Mouse (Mus musculus) heart, embryonic 16.5 days (tissue): Measurements from ENCODE around the gene Lrrfip2. TPM values are rescaled to one million over a fixed set of nuclear protein-coding genes. Genes with fewer than 3 reads are reported as not detected.

ENCODE experiments used
- ATAC-seq: fragments of 200-750 bp; cut with Nextera tagmentation; replicated peaks from 2 replicates; pipeline ENCODE4 v1.8.0; 2017; ENCODE audit warnings: moderate number of reproducible peaks; ENCODE audit not compliant: insufficient read depth, low FRiP score; ENCODE audit errors: extremely low read depth
- H3K27ac ChIP-seq: fragments of 300-500 bp; sonication (generic); 2 replicates; pipeline ENCODE4 v1.5.1; 2014; ENCODE audit warnings: mild to moderate bottlenecking, low read length, control low read depth, moderate library complexity
- H3K27me3 ChIP-seq: fragments of 300-500 bp; sonication (generic); 2 replicates; pipeline ENCODE4 v1.6.1; 2014; ENCODE audit warnings: low read length, mixed read lengths; ENCODE audit not compliant: control insufficient read depth, insufficient read depth
- H3K36me3 ChIP-seq: fragments of 300-500 bp; sonication (generic); 2 replicates; pipeline ENCODE4 v1.6.1; 2014; ENCODE audit not compliant: control insufficient read depth, insufficient read depth
- H3K4me1 ChIP-seq: fragments of 300-500 bp; sonication (generic); 2 replicates; pipeline ENCODE4 v1.6.1; 2014; ENCODE audit warnings: low read length, mixed read lengths; ENCODE audit not compliant: control insufficient read depth, insufficient read depth
- H3K4me2 ChIP-seq: fragments of 300-500 bp; sonication (generic); 2 replicates; pipeline ENCODE4 v1.6.1; 2014; ENCODE audit warnings: low read depth, mild to moderate bottlenecking, control low read depth, low read length
- H3K4me3 ChIP-seq: fragments of 300-500 bp; sonication (generic); 2 replicates; pipeline ENCODE4 v1.5.1; 2014; ENCODE audit warnings: mild to moderate bottlenecking, control low read depth, low read length
- H3K9ac ChIP-seq: fragments of 300-500 bp; sonication (generic); 2 replicates; pipeline ENCODE4 v1.6.1; 2014; ENCODE audit warnings: low read length, control low read depth
- H3K9me3 ChIP-seq: fragments of 300-500 bp; sonication (generic); replicated peaks from 2 replicates; pipeline ENCODE4 v1.6.1; 2016; ENCODE audit warnings: low read length; ENCODE audit not compliant: control insufficient read depth
- WGBS: fragments of 180-500 bp; shearing (Covaris S2); extraction: QIAGEN DNeasy Blood & Tissue Kit; methylation state at CpG from one replicate; pipeline ENCODE4 v1.1.7; 2014; 5-methylcytosine and 5-hydroxymethylcytosine counted together
- polyA plus RNA-seq: library from polyadenylated mRNA; unstranded; fragments of >200 nt; fragmentation: Nextera tagmentation; extraction: Ambion mirVana; gene quantifications from 2 replicates; pipeline ENCODE4 v1.2.1, GENCODE M21; 2015

Lrrfip2 gene
- polyA plus RNA-seq, 1 experiment from 2014 or later, result 74.8 TPM

DNA sequence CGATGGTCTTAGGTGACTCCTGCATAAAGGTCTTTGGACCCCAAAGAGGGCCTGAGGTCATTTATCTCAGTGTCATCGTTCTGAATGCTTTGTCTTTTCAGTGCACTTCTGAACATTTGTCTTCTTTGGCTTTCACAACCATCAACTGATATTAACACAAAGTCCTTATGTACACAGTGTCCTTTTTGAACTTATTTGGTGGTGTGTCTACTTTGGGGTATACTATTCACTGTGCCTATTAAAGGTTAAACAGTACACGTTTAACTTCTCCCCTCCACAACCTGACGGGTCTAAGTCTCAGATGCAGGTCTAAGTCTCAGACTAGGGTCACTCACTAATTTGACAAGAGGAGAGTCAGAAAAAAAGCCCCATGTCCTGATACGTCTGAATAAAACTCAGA lies 153.2 kb downstream of the Lrrfip2 start:
- ATAC-seq, result no peak
- WGBS, result 14% methylated on average over 5 of the region's 5 CpGs
- H3K36me3 ChIP-seq, result peaks cover 9% of the 10 kb centered on the region
- H3K27ac ChIP-seq, result peak overlapping the region; percentile 97
- H3K4me3 ChIP-seq, result peak overlapping the region; percentile 69
- peak overlapping the region; percentile 96 for H3K9ac ChIP-seq
- H3K4me2 ChIP-seq, result peak overlapping the region; percentile 67
- H3K27me3 ChIP-seq, result no peaks in the 10 kb centered on the region
- no peaks in the 10 kb centered on the region for H3K9me3 ChIP-seq
- peaks cover 25% of the 10 kb centered on the region for H3K4me1 ChIP-seq

DNA sequence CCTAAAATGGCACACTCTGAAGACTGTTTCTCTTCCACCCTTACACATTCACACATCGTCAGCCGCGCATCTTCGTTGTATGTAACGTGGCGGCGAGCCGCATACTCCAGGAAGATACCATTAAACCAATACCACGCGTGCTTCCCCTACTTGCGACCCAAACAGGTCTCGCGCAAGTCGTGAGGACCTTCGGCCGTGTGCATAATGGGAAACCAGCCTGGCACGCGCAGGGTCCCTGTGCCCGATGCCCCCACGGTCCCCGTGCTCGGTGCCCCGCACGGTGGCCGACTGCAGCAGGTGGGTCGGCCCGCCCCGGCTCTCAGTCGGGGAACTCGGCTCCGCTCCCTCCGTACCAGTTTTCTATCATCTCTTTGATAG lies 153.7 kb downstream of the Lrrfip2 start:
- peak overlapping the region; percentile 69 for H3K4me3 ChIP-seq
- peak overlapping the region; percentile 97 for H3K27ac ChIP-seq
- peaks cover 30% of the 10 kb centered on the region for H3K4me1 ChIP-seq
- peak overlapping the region; percentile 96 for H3K9ac ChIP-seq
- H3K36me3 ChIP-seq, result peaks cover 8% of the 10 kb centered on the region
- WGBS, result under 1% methylated on average over 32 of the region's 32 CpGs
- peak; percentile 18 for ATAC-seq
- H3K4me2 ChIP-seq, result peak overlapping the region; percentile 67
- no peaks in the 10 kb centered on the region for H3K27me3 ChIP-seq
- H3K9me3 ChIP-seq, result no peaks in the 10 kb centered on the region

DNA sequence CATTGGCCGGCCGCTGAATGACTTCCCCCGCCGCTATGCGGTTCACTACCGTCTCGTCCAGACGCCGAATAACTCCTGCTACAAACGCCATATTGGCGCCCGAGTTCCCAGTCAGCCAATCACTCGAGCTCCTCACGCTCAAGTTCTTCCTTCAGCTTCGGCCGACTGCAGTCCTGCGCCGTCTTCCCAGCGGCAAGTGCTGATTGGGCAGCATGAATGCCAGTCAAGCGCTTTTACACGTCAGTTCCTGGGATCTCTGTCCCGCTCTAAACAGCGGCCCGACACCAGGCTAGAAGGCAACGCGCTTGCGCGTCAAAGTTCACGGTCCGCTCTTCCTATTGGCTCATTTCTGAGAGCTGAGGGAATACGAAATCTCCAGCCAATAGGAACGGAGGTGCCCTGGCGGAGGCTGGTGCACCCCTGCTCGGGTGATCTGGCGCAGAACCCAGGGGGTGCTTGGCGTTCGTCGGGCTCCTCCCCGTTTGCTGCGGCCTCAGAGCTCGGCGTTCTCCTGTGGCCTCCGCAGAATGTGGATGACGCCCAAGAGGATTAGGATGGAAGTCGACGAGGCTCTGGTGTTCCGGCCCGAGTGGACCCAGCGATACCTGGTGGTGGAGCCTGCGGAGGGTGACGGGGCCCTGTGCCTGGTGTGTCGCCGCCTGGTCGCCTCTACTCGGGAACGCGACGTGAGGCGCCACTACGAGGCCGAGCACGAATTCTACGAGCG lies 154.2 kb downstream of the Lrrfip2 start, which contains the start of the genes Mlh1 and Epm2aip1:
Gene Mlh1 (minus strand): TSS at position 358 of the 727 bp plus-strand sequence.
Gene Epm2aip1 (plus strand): TSS at position 496 of the 727 bp plus-strand sequence.
- Histone ChIP-seq H3K4me3 (peak within 1 kb of the TSS; percentile 69), H3K36me3 (0 out of 2 replicates have a peak, but pooled peaks cover 3% of the 10 kb centered on the region), H3K4me2 (peak within 1 kb of the TSS; percentile 86), H3K27ac (peak within 1 kb of the TSS; percentile 98), H3K4me1 (peaks cover 31% of the 10 kb centered on the region), H3K9ac (peak within 1 kb of the TSS; percentile 96), H3K27me3 (no peaks in the 10 kb centered on the region), H3K9me3 (no peaks in the 10 kb centered on the region)
- peak; percentile 98 for ATAC-seq
- WGBS, result under 1% methylated on average over 64 of the region's 64 CpGs

GRCm38 (mm10) chr9:111272356-111272755 lies 155.0 kb downstream of the Lrrfip2 start:
- Histone ChIP-seq H3K4me2 (peak overlapping the region; percentile 86), H3K9me3 (no peaks in the 10 kb centered on the region), H3K4me1 (peaks cover 31% of the 10 kb centered on the region), H3K27me3 (no peaks in the 10 kb centered on the region), H3K9ac (peak overlapping the region; percentile 87), H3K36me3 (0 out of 2 replicates have a peak, but pooled peaks cover 3% of the 10 kb centered on the region), H3K4me3 (peak overlapping the region; percentile 69), H3K27ac (peak overlapping the region; percentile 98)
- no peak for ATAC-seq
- WGBS, result 6% methylated on average over 19 of the region's 19 CpGs

DNA sequence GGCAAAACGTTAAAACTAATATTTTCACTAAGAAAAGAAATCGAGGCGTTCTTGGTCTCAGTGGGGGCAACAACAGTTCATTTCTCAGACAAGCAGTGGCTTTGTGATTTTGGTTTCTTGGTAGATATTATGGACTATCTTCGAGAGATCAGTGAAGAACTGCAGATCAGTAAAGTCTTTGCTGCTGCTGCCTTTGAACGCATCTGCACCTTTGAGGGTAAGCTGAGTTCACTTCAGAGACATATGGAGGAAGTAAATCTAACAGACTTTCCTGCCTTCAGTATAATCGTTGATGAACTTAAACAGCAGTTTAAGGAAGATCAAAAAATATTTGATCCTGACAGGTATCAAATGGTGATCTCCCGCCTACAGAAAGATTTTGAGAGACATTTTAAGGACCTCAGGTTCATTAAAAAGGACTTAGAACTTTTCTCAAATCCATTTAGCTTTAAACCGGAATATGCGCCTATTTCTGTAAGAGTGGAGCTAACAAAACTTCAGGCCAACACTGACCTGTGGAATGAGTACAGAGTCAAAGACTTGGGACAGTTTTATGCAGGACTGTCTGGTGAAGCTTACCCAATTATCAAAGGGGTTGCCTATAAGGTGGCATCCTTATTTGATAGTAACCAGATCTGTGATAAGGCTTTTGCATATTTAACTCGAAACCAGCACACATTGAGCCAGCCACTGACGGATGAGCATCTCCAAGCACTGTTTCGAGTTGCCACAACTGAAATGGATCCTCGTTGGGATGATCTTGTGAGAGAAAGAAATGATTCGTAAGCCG lies 155.8 kb downstream of the Lrrfip2 start:
- WGBS, result 51% methylated on average over 15 of the region's 15 CpGs
- H3K4me3 ChIP-seq, result peak overlapping the region; percentile 69
- peak overlapping the region; percentile 98 for H3K27ac ChIP-seq
- H3K27me3 ChIP-seq, result no peaks in the 10 kb centered on the region
- no peaks in the 10 kb centered on the region for H3K9me3 ChIP-seq
- H3K4me1 ChIP-seq, result peaks cover 31% of the 10 kb centered on the region
- H3K4me2 ChIP-seq, result peak overlapping the region; percentile 86
- H3K9ac ChIP-seq, result peak overlapping the region; percentile 87
- H3K36me3 ChIP-seq, result peaks cover 3% of the 10 kb centered on the region
- ATAC-seq, result no peak

GRCm38 (mm10) chr9:111273958-111274357 lies 156.6 kb downstream of the Lrrfip2 start:
- Histone ChIP-seq H3K9ac (peak overlapping the region; percentile 87; the same call in 1 of the 2 replicates), H3K27me3 (no peaks in the 10 kb centered on the region), H3K36me3 (peaks cover 11% of the 10 kb centered on the region), H3K4me2 (peak overlapping the region; percentile 86), H3K9me3 (no peaks in the 10 kb centered on the region), H3K4me1 (peaks cover 31% of the 10 kb centered on the region), H3K4me3 (peak overlapping the region; percentile 69), H3K27ac (no peak overlapping the region)
- 49% methylated on average over 1 of the region's 1 CpGs for WGBS
- ATAC-seq, result no peak

DNA sequence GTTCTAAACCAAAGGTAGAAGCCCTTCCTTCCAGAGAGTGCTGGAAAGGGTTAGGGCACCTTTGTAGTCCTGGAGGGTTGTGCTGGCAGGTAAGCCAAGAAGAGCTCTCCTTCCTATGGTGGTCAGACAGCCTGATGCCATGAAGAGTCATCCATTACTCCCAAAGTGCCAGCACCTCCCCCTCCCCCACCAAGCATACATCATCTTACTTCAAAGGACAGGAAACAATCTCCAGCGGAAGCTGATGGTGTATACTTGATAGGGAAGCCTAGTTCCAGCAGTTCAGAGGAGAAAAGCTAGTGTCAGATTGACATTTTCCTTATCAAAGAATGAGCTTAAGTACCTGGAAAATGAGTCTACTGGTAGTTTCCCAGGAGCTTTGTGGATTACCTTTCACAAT lies 157.8 kb downstream of the Lrrfip2 start:
- Histone ChIP-seq H3K36me3 (peaks cover 19% of the 10 kb centered on the region), H3K4me1 (peaks cover 30% of the 10 kb centered on the region), H3K9ac (peak overlapping the region; percentile 49), H3K27ac (no peak overlapping the region), H3K4me2 (peak overlapping the region; percentile 86), H3K27me3 (no peaks in the 10 kb centered on the region), H3K4me3 (peak overlapping the region; percentile 30), H3K9me3 (no peaks in the 10 kb centered on the region)
- ATAC-seq, result no peak
- WGBS, result 25% methylated on average over 1 of the region's 1 CpGs
